Mouse (Mus musculus) intestine, embryonic 15.5 days (tissue): ENCODE data around the gene Vsig10. TPM values are rescaled to one million over a fixed set of nuclear protein-coding genes. Genes with fewer than 3 reads are reported as not detected.
A peak's percentile ranks its signal among the peaks of the same experiment; 100 is the strongest.
"Not testable (repeated sequence)": the region's sequence is repeated elsewhere in the genome, so short reads cannot be mapped to it uniquely, and the experiment has no call there.

Experiments used
- ATAC-seq: fragments of 200-750 bp; cut with Nextera tagmentation; 2 replicates; pipeline ENCODE4 v1.8.0; 2017; ENCODE audit warnings: moderate TSS enrichment, moderate library complexity
- H3K27ac ChIP-seq: fragments of 300-500 bp; sonication (generic); 2 replicates; pipeline ENCODE4 v1.5.1; 2015; ENCODE audit warnings: mild to moderate bottlenecking, inconsistent platforms
- H3K27me3 ChIP-seq: fragments of 300-500 bp; sonication (generic); replicated peaks from 2 replicates; pipeline ENCODE4 v1.6.1; 2015; ENCODE audit warnings: inconsistent platforms
- H3K36me3 ChIP-seq: fragments of 300-500 bp; sonication (generic); 2 replicates; pipeline ENCODE4 v1.6.1; 2015; ENCODE audit warnings: inconsistent platforms
- H3K4me1 ChIP-seq: fragments of 300-500 bp; sonication (generic); replicated peaks from 2 replicates; pipeline ENCODE4 v1.6.1; 2015; ENCODE audit warnings: inconsistent platforms
- H3K4me2 ChIP-seq: fragments of 300-500 bp; sonication (generic); replicated peaks from 2 replicates; pipeline ENCODE4 v1.6.1; 2015; ENCODE audit warnings: mild to moderate bottlenecking, inconsistent platforms
- H3K4me3 ChIP-seq: fragments of 300-500 bp; sonication (generic); replicated peaks from 2 replicates; pipeline ENCODE4 v1.5.1; 2015; ENCODE audit warnings: inconsistent platforms
- H3K9ac ChIP-seq: fragments of 300-500 bp; sonication (generic); 2 replicates; pipeline ENCODE4 v1.6.1; 2015; ENCODE audit warnings: inconsistent platforms
- H3K9me3 ChIP-seq: fragments of 300-500 bp; sonication (generic); 2 replicates; pipeline ENCODE4 v1.6.1; 2016; ENCODE audit warnings: inconsistent platforms
- WGBS: fragments of 180-500 bp; shearing (Covaris S2); methylation state at CpG from one replicate; pipeline ENCODE4 v1.1.7; 2015; 5-methylcytosine and 5-hydroxymethylcytosine counted together
- polyA plus RNA-seq: library from polyadenylated mRNA; unstranded; fragments of >200 nt; fragmentation: Nextera tagmentation; extraction: Ambion mirVana; gene quantifications from 2 replicates; pipeline ENCODE4 v1.2.1, GENCODE M21; 2015

Vsig10 gene
- polyA plus RNA-seq, 1 experiment from 2014 or later: 14.1 TPM

GRCm38 (mm10) chr5:117374372-117375049 lies 55.6 kb downstream of the Vsig10 start:
- Histone ChIP-seq H3K9me3 (no peaks in the 10 kb centered on the region), H3K27me3 (no peaks in the 10 kb centered on the region), H3K36me3 (peaks cover 62% of the 10 kb centered on the region), H3K4me2 (no peak overlapping the region), H3K4me3 (no peak overlapping the region), H3K27ac (no peak overlapping the region), H3K9ac (no peak overlapping the region), H3K4me1 (no peaks in the 10 kb centered on the region)
- ATAC-seq: no peak
- WGBS: 91% methylated on average over 7 of the region's 7 CpGs

GRCm38 (mm10) chr5:117376331-117376761 lies 57.5 kb downstream of the Vsig10 start:
- no peaks in the 10 kb centered on the region for H3K9me3 ChIP-seq
- H3K27me3 ChIP-seq: no peaks in the 10 kb centered on the region
- H3K27ac ChIP-seq: no peak overlapping the region
- no peaks in the 10 kb centered on the region for H3K4me1 ChIP-seq
- H3K36me3 ChIP-seq: peaks cover 58% of the 10 kb centered on the region
- 80% methylated on average over 11 of the region's 11 CpGs for WGBS
- H3K9ac ChIP-seq: no peak overlapping the region
- ATAC-seq: no peak
- no peak overlapping the region for H3K4me2 ChIP-seq
- no peak overlapping the region for H3K4me3 ChIP-seq

DNA sequence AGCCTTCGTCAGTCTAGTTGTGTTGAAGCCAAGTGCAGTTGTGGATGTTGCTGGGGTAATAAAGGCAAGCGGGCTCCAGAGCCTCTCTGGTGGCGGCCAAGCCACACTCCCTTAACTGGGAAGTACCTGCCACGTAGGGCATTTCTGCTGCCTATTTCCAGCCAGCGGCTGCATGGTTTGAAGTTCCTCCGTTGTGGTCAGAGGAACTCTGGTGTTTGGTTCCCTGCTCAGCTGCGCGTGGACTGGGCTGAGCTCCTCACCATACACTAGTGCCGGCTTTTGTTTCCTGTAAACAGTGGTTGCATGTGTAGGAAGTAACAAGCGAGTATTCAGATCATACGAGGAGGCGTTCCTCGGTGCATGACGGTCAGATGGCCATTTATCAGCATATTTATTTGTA lies 58.8 kb downstream of the Vsig10 start:
- not testable (repeated sequence) for H3K9me3 ChIP-seq, H3K27me3 ChIP-seq, ATAC-seq, H3K4me2 ChIP-seq, H3K4me3 ChIP-seq, H3K9ac ChIP-seq, H3K4me1 ChIP-seq, H3K27ac ChIP-seq
- WGBS: 89% methylated on average over 14 of the region's 14 CpGs
- H3K36me3 ChIP-seq: peaks cover 55% of the 10 kb centered on the region

- ATAC-seq: no peak
- H3K4me2 ChIP-seq: no peak overlapping the region
- H3K4me1 ChIP-seq: no peaks in the 10 kb centered on the region
- H3K9ac ChIP-seq: no peak overlapping the region
- H3K4me3 ChIP-seq: no peak overlapping the region
- WGBS: 69% methylated on average over 4 of the region's 4 CpGs
- no peaks in the 10 kb centered on the region for H3K27me3 ChIP-seq
- H3K9me3 ChIP-seq: no peaks in the 10 kb centered on the region
- peaks cover 61% of the 10 kb centered on the region for H3K36me3 ChIP-seq
- H3K27ac ChIP-seq: no peak overlapping the region
These were observed 61.3 kb downstream of the Vsig10 start for GRCm38 (mm10) chr5:117380199-117380598.

DNA sequence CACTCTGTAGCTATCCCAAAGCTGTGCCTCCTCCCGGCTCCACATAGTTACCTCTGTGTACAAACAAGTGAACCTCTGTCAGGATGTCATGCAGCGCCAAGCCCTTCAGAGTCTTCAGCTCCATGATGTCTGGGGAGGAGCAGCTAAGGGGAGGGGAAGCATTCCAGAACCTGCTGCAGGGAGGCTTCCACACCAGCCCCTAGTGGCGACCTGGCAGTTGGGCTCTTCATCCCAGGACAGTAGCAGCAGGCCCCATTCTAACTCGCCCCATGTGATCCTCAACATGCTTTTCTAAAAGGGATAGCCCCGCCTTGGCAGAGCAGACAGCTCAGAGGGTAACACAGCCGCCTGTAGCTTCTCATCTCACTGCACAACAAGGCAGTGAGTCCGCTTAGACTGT lies 62.9 kb downstream of the Vsig10 start:
- no peak for ATAC-seq
- Histone ChIP-seq H3K4me2 (no peak overlapping the region), H3K36me3 (peaks cover 52% of the 10 kb centered on the region), H3K4me1 (no peaks in the 10 kb centered on the region), H3K9ac (no peak overlapping the region), H3K27ac (no peak overlapping the region), H3K27me3 (no peaks in the 10 kb centered on the region), H3K9me3 (no peaks in the 10 kb centered on the region), H3K4me3 (no peak overlapping the region)
- WGBS: 76% methylated on average over 7 of the region's 7 CpGs

DNA sequence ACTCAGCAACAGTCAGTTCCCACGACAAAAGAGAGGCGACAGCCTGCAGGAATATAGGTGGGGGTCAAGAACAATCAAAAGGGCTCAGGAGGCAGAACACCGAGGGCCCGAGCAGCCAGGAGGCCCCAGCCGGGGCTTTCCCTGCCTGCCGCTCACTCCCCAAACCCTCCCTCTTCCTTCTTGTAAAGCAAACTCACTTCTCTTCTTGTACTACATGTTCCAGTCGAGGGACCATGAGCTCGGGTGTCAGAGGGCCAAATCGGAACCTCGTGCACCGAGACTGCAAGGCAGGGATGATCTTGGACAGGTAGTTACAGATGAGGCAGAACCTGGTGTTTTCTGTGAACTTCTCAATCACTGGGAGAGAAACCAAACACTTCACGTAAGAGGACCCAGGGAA lies 64.3 kb downstream of the Vsig10 start:
- Histone ChIP-seq H3K27ac (no peak overlapping the region), H3K9ac (no peak overlapping the region), H3K4me1 (peaks cover 11% of the 10 kb centered on the region), H3K4me3 (no peak overlapping the region), H3K27me3 (no peaks in the 10 kb centered on the region), H3K9me3 (no peaks in the 10 kb centered on the region), H3K4me2 (no peak overlapping the region), H3K36me3 (peaks cover 48% of the 10 kb centered on the region)
- no peak for ATAC-seq
- 81% methylated on average over 12 of the region's 12 CpGs for WGBS

DNA sequence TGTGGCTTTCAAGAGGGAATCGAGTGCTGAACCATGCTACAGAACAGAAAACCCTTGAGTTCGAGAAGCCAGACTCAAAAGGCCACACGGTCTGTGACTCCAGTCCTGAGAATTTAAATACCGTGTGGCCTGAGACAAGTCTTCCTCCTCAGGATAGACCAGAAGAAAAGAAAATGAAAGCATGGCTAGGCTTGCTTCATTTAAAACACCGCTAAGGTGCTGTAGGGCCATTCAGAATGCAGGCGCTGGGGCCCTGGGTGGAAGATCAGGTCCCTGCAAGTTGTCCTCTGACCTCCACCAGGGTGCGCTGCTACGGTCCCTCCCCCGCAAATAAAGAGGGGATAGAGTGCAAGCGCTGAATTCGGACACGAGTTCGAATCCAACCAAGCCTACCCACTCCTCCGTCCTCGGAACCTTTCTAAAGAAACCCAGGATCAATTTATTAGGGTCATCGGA lies 69.4 kb downstream of the Vsig10 start:
- WGBS: 8% methylated on average over 16 of the region's 16 CpGs
- 0 out of 2 replicates have a peak, but pooled peaks cover 6% of the 10 kb centered on the region for H3K9me3 ChIP-seq
- peaks cover 18% of the 10 kb centered on the region for H3K36me3 ChIP-seq
- H3K4me3 ChIP-seq: peak overlapping the region; percentile 84
- peaks cover 16% of the 10 kb centered on the region for H3K4me1 ChIP-seq
- no peaks in the 10 kb centered on the region for H3K27me3 ChIP-seq
- H3K4me2 ChIP-seq: peak overlapping the region; percentile 71
- H3K27ac ChIP-seq: peak overlapping the region; percentile 64; the same call in 1 of the 2 replicates
- peak overlapping the region; percentile 88 for H3K9ac ChIP-seq
- ATAC-seq: peak; percentile 76

- peak within 1 kb of the TSS; percentile 64; the same call in 1 of the 2 replicates for H3K27ac ChIP-seq
- H3K4me1 ChIP-seq: peaks cover 16% of the 10 kb centered on the region
- peak within 1 kb of the TSS; percentile 84 for H3K4me3 ChIP-seq
- WGBS: 0% methylated on average over 44 of the region's 44 CpGs
- H3K4me2 ChIP-seq: peak within 1 kb of the TSS; percentile 71
- H3K9ac ChIP-seq: peak within 1 kb of the TSS; percentile 88
- H3K36me3 ChIP-seq: peaks cover 17% of the 10 kb centered on the region
- H3K9me3 ChIP-seq: 0 out of 2 replicates have a peak, but pooled peaks cover 6% of the 10 kb centered on the region
- H3K27me3 ChIP-seq: no peaks in the 10 kb centered on the region
- peak; percentile 99 for ATAC-seq
These were observed 70.0 kb downstream of the Vsig10 start, which contains the start of gene Rfc5 for GRCm38 (mm10) chr5:117388877-117389276. Rfc5 (minus strand) TSS chr5:117389047.

DNA sequence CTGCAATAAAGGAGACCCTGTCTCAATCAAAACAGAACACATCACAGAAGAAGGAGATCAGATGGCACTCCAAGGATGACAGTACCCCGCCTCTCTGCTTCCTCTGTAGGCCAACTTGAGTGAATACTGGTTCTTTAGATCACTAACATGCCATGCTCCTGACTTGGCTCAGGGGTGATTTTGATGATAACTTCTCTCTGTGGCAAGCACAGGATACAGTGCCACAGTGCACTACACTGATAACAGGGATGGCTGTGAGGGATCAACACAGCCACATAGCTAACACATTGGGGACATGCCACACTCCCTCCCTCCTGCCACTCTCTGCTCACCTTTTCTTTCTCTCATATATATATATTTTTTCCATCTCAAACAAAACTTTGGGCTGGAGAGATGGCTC lies 72.0 kb downstream of the Vsig10 start:
- no peak overlapping the region for H3K27ac ChIP-seq
- WGBS: 89% methylated on average over 1 of the region's 1 CpGs

DNA sequence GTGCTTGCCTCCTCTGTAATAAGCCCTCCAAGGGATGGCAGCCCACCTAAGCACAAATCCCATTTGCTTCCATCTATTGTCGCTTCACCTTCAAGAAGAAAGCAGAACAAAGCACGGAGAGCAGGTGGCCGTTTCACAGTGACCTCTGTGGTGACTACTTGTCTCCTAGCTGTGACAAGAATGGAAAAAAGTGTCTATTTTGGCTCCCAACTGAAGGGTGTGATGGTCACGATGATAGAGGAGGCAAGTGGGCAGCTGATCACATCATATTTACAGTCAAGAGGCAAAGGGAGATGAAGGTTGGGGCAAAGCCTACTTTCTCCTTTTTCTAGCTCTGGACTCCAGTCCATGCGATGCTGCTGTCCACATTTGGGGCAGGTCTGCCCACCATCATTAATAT lies 77.0 kb downstream of the Vsig10 start:
- no peak overlapping the region for H3K4me2 ChIP-seq
- no peak overlapping the region for H3K27ac ChIP-seq
- no peaks in the 10 kb centered on the region for H3K36me3 ChIP-seq
- H3K4me3 ChIP-seq: no peak overlapping the region
- H3K9ac ChIP-seq: no peak overlapping the region
- H3K9me3 ChIP-seq: 0 out of 2 replicates have a peak, but pooled peaks cover 6% of the 10 kb centered on the region
- no peak for ATAC-seq
- 0 out of 2 replicates have a peak, but pooled peaks cover 3% of the 10 kb centered on the region for H3K4me1 ChIP-seq
- WGBS: 91% methylated on average over 5 of the region's 5 CpGs
- H3K27me3 ChIP-seq: no peaks in the 10 kb centered on the region

More for the DNA sequence above, 72.0 kb downstream of the Vsig10 start:
- Histone ChIP-seq H3K4me3 (no peak overlapping the region), H3K27me3 (no peaks in the 10 kb centered on the region), H3K4me2 (no peak overlapping the region), H3K9me3 (0 out of 2 replicates have a peak, but pooled peaks cover 6% of the 10 kb centered on the region), H3K4me1 (peaks cover 16% of the 10 kb centered on the region), H3K36me3 (0 out of 2 replicates have a peak, but pooled peaks cover 3% of the 10 kb centered on the region), H3K9ac (no peak overlapping the region)
- ATAC-seq: no peak

GRCm38 (mm10) chr5:117396596-117397014 lies 77.7 kb downstream of the Vsig10 start:
- H3K4me2 ChIP-seq: no peak overlapping the region
- no peak overlapping the region for H3K4me3 ChIP-seq
- no peak overlapping the region for H3K27ac ChIP-seq
- H3K4me1 ChIP-seq: 0 out of 2 replicates have a peak, but pooled peaks cover 3% of the 10 kb centered on the region
- WGBS: 62% methylated on average over 6 of the region's 6 CpGs
- no peaks in the 10 kb centered on the region for H3K36me3 ChIP-seq
- no peak overlapping the region for H3K9ac ChIP-seq
- H3K9me3 ChIP-seq: 0 out of 2 replicates have a peak, but pooled peaks cover 6% of the 10 kb centered on the region
- ATAC-seq: no peak
- H3K27me3 ChIP-seq: no peaks in the 10 kb centered on the region

- H3K27me3 ChIP-seq: no peaks in the 10 kb centered on the region
- H3K4me1 ChIP-seq: 0 out of 2 replicates have a peak, but pooled peaks cover 3% of the 10 kb centered on the region
- H3K36me3 ChIP-seq: no peaks in the 10 kb centered on the region
- no peak for ATAC-seq
- no peak overlapping the region for H3K4me3 ChIP-seq
- no peak overlapping the region for H3K9ac ChIP-seq
- H3K27ac ChIP-seq: no peak overlapping the region
- 0 out of 2 replicates have a peak, but pooled peaks cover 2% of the 10 kb centered on the region for H3K9me3 ChIP-seq
- WGBS: 77% methylated on average over 6 of the region's 6 CpGs
- no peak overlapping the region for H3K4me2 ChIP-seq
These were observed 78.5 kb downstream of the Vsig10 start for GRCm38 (mm10) chr5:117397371-117397770.
